ENCODE assay signal across 14 mouse cellular contexts in the genomic region with DNA sequence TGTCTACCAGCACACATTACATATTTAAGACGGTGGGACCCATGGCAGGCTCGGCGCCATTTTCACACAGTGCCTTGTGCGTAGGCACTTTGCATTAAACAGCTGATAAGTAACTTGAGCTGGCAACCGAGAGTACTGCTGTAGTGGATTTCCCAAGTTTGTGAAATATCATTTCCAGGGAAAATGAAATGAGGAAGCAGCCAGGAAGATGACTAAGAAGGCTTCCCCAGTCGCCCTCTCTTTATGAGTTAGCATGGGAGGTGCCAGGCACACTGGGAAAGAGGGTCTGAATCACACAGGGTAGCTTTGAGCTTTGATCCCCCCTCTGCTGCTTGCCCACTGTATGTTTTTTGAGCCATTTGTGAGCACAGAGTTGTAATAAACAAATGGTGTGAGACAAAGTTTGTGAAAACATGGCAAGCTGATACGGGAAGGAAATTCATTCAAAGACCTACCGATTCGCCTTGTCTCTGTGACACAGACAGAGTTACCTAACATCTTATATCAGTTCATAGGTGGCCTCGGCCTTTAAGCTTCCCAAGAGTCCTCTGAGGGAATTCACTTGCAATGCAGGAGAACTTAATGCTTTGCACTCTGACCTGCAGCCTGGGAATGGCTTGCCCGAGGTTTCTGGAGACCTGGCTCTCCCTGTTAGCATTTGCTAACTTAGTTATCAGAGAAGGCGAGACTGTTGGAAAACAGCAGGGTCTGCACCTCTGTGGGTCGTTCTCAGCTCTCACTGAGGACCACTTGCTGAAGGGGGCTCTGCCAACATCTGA.
A peak's percentile ranks its signal among the peaks of the same experiment; 100 is the strongest.
DNase-seq lines count a peak whose midpoint lies in the region; ATAC-seq and TF ChIP-seq lines count a peak whose summit lies in the region.
"Had no signal": no experiment of that assay in that cellular context is flagged by ENCODE, and none has a peak within 500 bp of the region (broad histone marks: within the 10 kb centered on the region; RNA-seq: fewer than 3 reads in every experiment).

No protein-coding gene starts in this region.

- WGBS in heart, embryonic 12.5 days: 49% methylated on average over 13 of the region's 13 CpGs
- 61% methylated on average over 13 of the region's 13 CpGs for WGBS in liver, postnatal 0 days (ENCODE audit: insufficient replicate concordance)
- WGBS in liver, embryonic 12.5 days (ENCODE audit: insufficient replicate concordance): 47% methylated on average over 13 of the region's 13 CpGs
- 55% methylated on average over 13 of the region's 13 CpGs for WGBS in embryonic facial prominence, embryonic 12.5 days

- H3K27me3 ChIP-seq in heart, embryonic 12.5 days (replicated peaks): no peaks in the 10 kb centered on the region
- H3K27me3 ChIP-seq in liver, postnatal 0 days (ENCODE audit: insufficient read depth, low read length): no peaks in the 10 kb centered on the region
- peaks cover 15% of the 10 kb centered on the region; the same call in 1 of the 2 replicates for H3K27me3 ChIP-seq in liver, embryonic 12.5 days (replicated peaks)
- no peaks in the 10 kb centered on the region; the same call in 1 of the 2 replicates for H3K27me3 ChIP-seq in embryonic facial prominence, embryonic 12.5 days
- H3K27me3 ChIP-seq: neural tube, embryonic 12.5 days had no signal

- DNase-seq in heart, adult 11 months: no peak
- no peak for DNase-seq in liver, postnatal 0 days
- DNase-seq in urinary bladder, postnatal 36 days (ENCODE audit: low spot score in 2 of 2): no peak
- DNase-seq: cerebellum, postnatal 36 days; kidney, postnatal 10 days; right cerebral cortex, postnatal 14 days had no signal

- no peak overlapping the region for H3K4me3 ChIP-seq in heart, embryonic 12.5 days
- no peak overlapping the region for H3K4me3 ChIP-seq in liver, postnatal 0 days (ENCODE audit: low read depth, low read length)
- H3K4me3 ChIP-seq in liver, embryonic 12.5 days: no peak overlapping the region
- no peak overlapping the region for H3K4me3 ChIP-seq in embryonic facial prominence, embryonic 12.5 days
- H3K4me3 ChIP-seq: erythroblast, embryonic 14.5 days; hindbrain, embryonic 10.5 days; neural tube, embryonic 12.5 days had no signal

- H3K9ac ChIP-seq in heart, embryonic 12.5 days: 0 out of 2 replicates have a peak overlapping the region, but pooled peaks have one; percentile 6
- H3K9ac ChIP-seq in liver, postnatal 0 days (replicated peaks): no peak overlapping the region
- H3K9ac ChIP-seq in liver, embryonic 12.5 days: no peak overlapping the region
- H3K9ac ChIP-seq in embryonic facial prominence, embryonic 12.5 days: no peak overlapping the region
- H3K9ac ChIP-seq: liver, embryonic 14.5 days; neural tube, embryonic 12.5 days had no signal

- no peak for TF ChIP-seq CTCF in liver, postnatal 0 days (IDR thresholded peaks at IDR 0.05; ENCODE audit: low read depth)

- no peaks in the 10 kb centered on the region for H3K9me3 ChIP-seq in heart, embryonic 12.5 days (replicated peaks)
- no peaks in the 10 kb centered on the region for H3K9me3 ChIP-seq in liver, postnatal 0 days (ENCODE audit: low read length)
- no peaks in the 10 kb centered on the region for H3K9me3 ChIP-seq in liver, embryonic 12.5 days (replicated peaks)
- no peaks in the 10 kb centered on the region for H3K9me3 ChIP-seq in embryonic facial prominence, embryonic 12.5 days
- H3K9me3 ChIP-seq: hindbrain, embryonic 10.5 days; neural tube, embryonic 12.5 days had no signal

- TF ChIP-seq EP300 in liver, postnatal 0 days (IDR thresholded peaks at IDR 0.05; ENCODE audit: low read depth): no peak

- peaks cover 72% of the 10 kb centered on the region for H3K4me1 ChIP-seq in heart, embryonic 12.5 days (replicated peaks)
- H3K4me1 ChIP-seq in liver, postnatal 0 days (ENCODE audit: insufficient read depth): peaks cover 12% of the 10 kb centered on the region
- H3K4me1 ChIP-seq in liver, embryonic 12.5 days: peaks cover 8% of the 10 kb centered on the region
- H3K4me1 ChIP-seq in embryonic facial prominence, embryonic 12.5 days: peaks cover 41% of the 10 kb centered on the region

- H3K4me2 ChIP-seq in heart, embryonic 12.5 days: no peak overlapping the region; the same call in 1 of the 2 replicates
- H3K4me2 ChIP-seq in liver, postnatal 0 days (ENCODE audit: low read depth, low read length): no peak overlapping the region
- H3K4me2 ChIP-seq in liver, embryonic 12.5 days: no peak overlapping the region
- no peak overlapping the region for H3K4me2 ChIP-seq in embryonic facial prominence, embryonic 12.5 days (replicated peaks)
- H3K4me2 ChIP-seq: neural tube, embryonic 12.5 days had no signal

- no peak overlapping the region for H3K27ac ChIP-seq in heart, embryonic 12.5 days (ENCODE audit: poor library complexity, severe bottlenecking)
- H3K27ac ChIP-seq in liver, postnatal 0 days (ENCODE audit: low read depth): peak overlapping the region; percentile 22; the same call in 1 of the 2 replicates
- H3K27ac ChIP-seq in liver, embryonic 12.5 days: no peak overlapping the region
- H3K27ac ChIP-seq in embryonic facial prominence, embryonic 12.5 days: 0 out of 2 replicates have a peak overlapping the region, but pooled peaks have one; percentile 30
- H3K27ac ChIP-seq: hindbrain, embryonic 10.5 days; liver, embryonic 14.5 days; neural tube, embryonic 12.5 days had no signal

- H3K36me3 ChIP-seq in heart, embryonic 12.5 days: peaks cover 14% of the 10 kb centered on the region
- H3K36me3 ChIP-seq in liver, postnatal 0 days (replicated peaks; ENCODE audit: insufficient read depth, low read length): 0 out of 2 replicates have a peak, but pooled peaks cover 5% of the 10 kb centered on the region
- no peaks in the 10 kb centered on the region for H3K36me3 ChIP-seq in liver, embryonic 12.5 days
- no peaks in the 10 kb centered on the region for H3K36me3 ChIP-seq in embryonic facial prominence, embryonic 12.5 days
- H3K36me3 ChIP-seq: neural tube, embryonic 12.5 days had no signal

- no peak for ATAC-seq in heart, embryonic 12.5 days (ENCODE audit: insufficient number of reproducible peaks, low FRiP score)
- ATAC-seq in liver, postnatal 0 days: 0 out of 2 replicates have a peak, but pooled peaks have one; percentile 19
- no peak for ATAC-seq in liver, embryonic 12.5 days
- ATAC-seq in embryonic facial prominence, embryonic 12.5 days (ENCODE audit: insufficient number of reproducible peaks, insufficient read depth, low FRiP score, low TSS enrichment): no peak
- peak; percentile 36 for ATAC-seq in megakaryocyte, adult 5-6 weeks (ENCODE audit: poor library complexity, severe bottlenecking)

Comparison
In these comparisons a context has a peak if more than half of its experiments do, and no peak if none do; other contexts are left out.
1. ATAC-seq: peak in liver, postnatal 0 days (single experiment) and megakaryocyte, adult 5-6 weeks (single experiment); none in heart, embryonic 12.5 days (single experiment), liver, embryonic 12.5 days (single experiment) and embryonic facial prominence, embryonic 12.5 days (single experiment).
2. H3K27ac ChIP-seq: peak in liver, postnatal 0 days (single experiment) and embryonic facial prominence, embryonic 12.5 days (single experiment); none in heart, embryonic 12.5 days (single experiment) and liver, embryonic 12.5 days (single experiment).